Mouse (Mus musculus) C2C12 (cell line): ENCODE measurements at regions not wholly inside any gene's neighbourhood (a gene's known extent, or its start where the extent isn't known, plus 50 kb on each side); places are given as distances from the start of the nearest gene placed in this dataset.

Experiments
- CEBPB ChIP-seq: IDR thresholded peaks from one replicate; pipeline ENCODE4 v1.6.1; 2011; ENCODE audit warnings: low read depth, mild to moderate bottlenecking, control low read depth, moderate library complexity
- CTCF ChIP-seq: IDR thresholded peaks from one replicate; pipeline ENCODE4 v1.5.1; 2011; ENCODE audit not compliant: control insufficient read depth, insufficient read depth, insufficient read length
- MYOD1 ChIP-seq: IDR thresholded peaks from one replicate; pipeline ENCODE4 v1.6.1; 2011; ENCODE audit warnings: low read depth; ENCODE audit not compliant: control insufficient read depth, insufficient read length
- MYOG ChIP-seq: IDR thresholded peaks from one replicate; pipeline ENCODE4 v1.6.1; 2011; ENCODE audit not compliant: control insufficient read depth, insufficient read length; ENCODE audit errors: extremely low read depth
- USF1 ChIP-seq: IDR thresholded peaks from one replicate; pipeline ENCODE4 v1.6.1; 2011; ENCODE audit warnings: low read depth, mild to moderate bottlenecking, control low read depth, moderate library complexity

DNA sequence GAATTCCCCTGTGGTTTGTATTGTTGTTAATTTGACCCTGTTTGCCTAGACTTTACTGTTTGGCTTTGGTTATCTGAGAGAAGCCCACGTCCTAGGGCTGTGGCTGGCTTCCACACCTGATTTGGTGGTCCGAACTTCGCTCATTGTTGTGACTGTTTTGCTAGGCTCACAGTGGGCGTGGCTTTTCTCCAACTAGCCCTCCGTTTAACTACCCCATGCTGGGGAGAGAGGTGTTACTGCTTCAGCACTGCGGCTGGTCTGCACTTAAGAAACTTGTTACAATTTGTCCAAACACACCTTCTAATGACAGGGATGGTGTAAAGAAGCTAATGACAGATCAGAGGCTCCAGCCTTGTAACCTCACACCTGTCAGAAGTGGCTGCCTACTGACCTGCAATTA, 64.7 kb upstream of the Fxr1 start:
- TF ChIP-seq CTCF (no peak), USF1 (no peak), CEBPB (no peak), MYOD1 (no peak), MYOG (no peak)
